Mouse (Mus musculus): ENCODE data around the gene Fam57a. TPM values are rescaled to one million over a fixed set of nuclear protein-coding genes. Genes with fewer than 3 reads are reported as not detected.
"Not testable (repeated sequence)": the region's sequence is repeated elsewhere in the genome, so short reads cannot be mapped to it uniquely, and the experiment has no call there.

Fam57a gene
- total and polyA plus RNA-seq, 3 experiments = 2.0 to 4.2 (median 3.0) TPM

GRCm38 (mm10) chr11:76196275-76196976 is 17.0 kb downstream of the Fam57a start:
- Histone ChIP-seq H3K9ac (ENCODE audit: low read depth, low read length) (no peak overlapping the region), H3K27me3 (ENCODE audit: control insufficient read depth, insufficient read depth, low read length) (no peaks in the 10 kb centered on the region), H3K36me3 (ENCODE audit: control insufficient read depth, insufficient read depth, low read length) (no peaks in the 10 kb centered on the region), H3K4me3 (no peak overlapping the region), H3K27ac (no peak overlapping the region), H3K4me1 (ENCODE audit: control insufficient read depth, insufficient read depth, low read length) (no peaks in the 10 kb centered on the region), H3K79me2 (replicated peaks; ENCODE audit: control insufficient read depth, insufficient read depth, low read length) (no peaks in the 10 kb centered on the region)
- intact Hi-C loops (cut with DNase I) = no loop called here
- no peak for DNase-seq
- 57% methylated on average over 8 of the region's 8 CpGs for WGBS
- no peak for TF ChIP-seq POLR2A (IDR thresholded peaks at IDR 0.05; ENCODE audit: insufficient read depth, low read depth, low read length)
- no peak for TF ChIP-seq EP300 (IDR thresholded peaks at IDR 0.05; ENCODE audit: insufficient read depth, low read depth, low read length)
- TF ChIP-seq CTCF (IDR thresholded peaks at IDR 0.05) = no peak

- intact Hi-C loops (cut with DNase I) = no loop called here
These were observed 17.6 kb downstream of the Fam57a start for GRCm38 (mm10) chr11:76196977-76197469.

GRCm38 (mm10) chr11:76201761-76202674 is 22.5 kb downstream of the Fam57a start:
- H3K4me1 ChIP-seq (ENCODE audit: control insufficient read depth, insufficient read depth, low read length) = no peaks in the 10 kb centered on the region; the same call in 1 of the 2 replicates
- H3K27ac ChIP-seq = peak overlapping the region; percentile 81
- intact Hi-C loops (cut with DNase I) = loop anchor here (1.0 to 2.0 kb wide), 2 partner anchors 15 to 23 kb away; partner anchors contain the start of genes Dbil5, Fam57a, Gemin4 and Vps53
- no peaks in the 10 kb centered on the region for H3K27me3 ChIP-seq (ENCODE audit: control insufficient read depth, insufficient read depth, low read length)
- TF ChIP-seq EP300 (IDR thresholded peaks at IDR 0.05; ENCODE audit: insufficient read depth, low read depth, low read length) (no peak), POLR2A (IDR thresholded peaks at IDR 0.05; ENCODE audit: insufficient read depth, low read depth, low read length) (peak; percentile 78), CTCF (IDR thresholded peaks at IDR 0.05) (0 out of 2 replicates have a peak, but pooled peaks have one; percentile 9)
- peak overlapping the region; percentile 86 for H3K4me3 ChIP-seq
- 2% methylated on average over 68 of the region's 90 CpGs for WGBS
- H3K36me3 ChIP-seq (ENCODE audit: control insufficient read depth, insufficient read depth, low read length) = peaks cover 2% of the 10 kb centered on the region; the same call in 1 of the 2 replicates
- peak; percentile 93 to 95 for DNase-seq
- no peaks in the 10 kb centered on the region for H3K79me2 ChIP-seq (replicated peaks; ENCODE audit: control insufficient read depth, insufficient read depth, low read length)
- H3K9ac ChIP-seq (ENCODE audit: low read depth, low read length) = peak overlapping the region; percentile 88

More at GRCm38 (mm10) chr11:76196977-76197469, 17.6 kb downstream of the Fam57a start:
- H3K4me3 ChIP-seq = no peak overlapping the region
- H3K36me3 ChIP-seq (ENCODE audit: control insufficient read depth, insufficient read depth, low read length) = no peaks in the 10 kb centered on the region
- no peaks in the 10 kb centered on the region for H3K79me2 ChIP-seq (replicated peaks; ENCODE audit: control insufficient read depth, insufficient read depth, low read length)
- H3K27me3 ChIP-seq (ENCODE audit: control insufficient read depth, insufficient read depth, low read length) = no peaks in the 10 kb centered on the region
- DNase-seq = no peak
- TF ChIP-seq EP300 (IDR thresholded peaks at IDR 0.05; ENCODE audit: insufficient read depth, low read depth, low read length) (no peak), POLR2A (IDR thresholded peaks at IDR 0.05; ENCODE audit: insufficient read depth, low read depth, low read length) (no peak), CTCF (IDR thresholded peaks at IDR 0.05) (no peak)
- WGBS = 40% methylated on average over 8 of the region's 8 CpGs
- H3K4me1 ChIP-seq (ENCODE audit: control insufficient read depth, insufficient read depth, low read length) = no peaks in the 10 kb centered on the region
- H3K9ac ChIP-seq (ENCODE audit: low read depth, low read length) = no peak overlapping the region
- H3K27ac ChIP-seq = no peak overlapping the region

- no peaks in the 10 kb centered on the region for H3K79me2 ChIP-seq (replicated peaks; ENCODE audit: control insufficient read depth, insufficient read depth, low read length)
- peaks cover 2% of the 10 kb centered on the region; the same call in 1 of the 2 replicates for H3K36me3 ChIP-seq (ENCODE audit: control insufficient read depth, insufficient read depth, low read length)
- H3K4me1 ChIP-seq (ENCODE audit: control insufficient read depth, insufficient read depth, low read length) = no peaks in the 10 kb centered on the region; the same call in 1 of the 2 replicates
- 43% methylated on average over 5 of the region's 5 CpGs for WGBS
- TF ChIP-seq POLR2A (IDR thresholded peaks at IDR 0.05; ENCODE audit: insufficient read depth, low read depth, low read length) (no peak), CTCF (IDR thresholded peaks at IDR 0.05) (no peak), EP300 (IDR thresholded peaks at IDR 0.05; ENCODE audit: insufficient read depth, low read depth, low read length) (no peak)
- H3K4me3 ChIP-seq = no peak overlapping the region
- DNase-seq = no peak
- H3K27me3 ChIP-seq (ENCODE audit: control insufficient read depth, insufficient read depth, low read length) = no peaks in the 10 kb centered on the region
- intact Hi-C loops (cut with DNase I) = no loop called here
- H3K27ac ChIP-seq = no peak overlapping the region
- no peak overlapping the region for H3K9ac ChIP-seq (ENCODE audit: low read depth, low read length)
These were observed 27.3 kb downstream of the Fam57a start for GRCm38 (mm10) chr11:76206793-76207192.

- Histone ChIP-seq H3K36me3 (ENCODE audit: control insufficient read depth, insufficient read depth, low read length) (peaks cover 2% of the 10 kb centered on the region; the same call in 1 of the 2 replicates), H3K79me2 (replicated peaks; ENCODE audit: control insufficient read depth, insufficient read depth, low read length) (no peaks in the 10 kb centered on the region), H3K4me1 (ENCODE audit: control insufficient read depth, insufficient read depth, low read length) (no peaks in the 10 kb centered on the region; the same call in 1 of the 2 replicates), H3K27ac (no peak overlapping the region), H3K27me3 (ENCODE audit: control insufficient read depth, insufficient read depth, low read length) (no peaks in the 10 kb centered on the region), H3K9ac (ENCODE audit: low read depth, low read length) (no peak overlapping the region), H3K4me3 (no peak overlapping the region)
- intact Hi-C loops (cut with DNase I) = no loop called here
- TF ChIP-seq EP300 (IDR thresholded peaks at IDR 0.05; ENCODE audit: insufficient read depth, low read depth, low read length) (no peak), CTCF (IDR thresholded peaks at IDR 0.05) (no peak), POLR2A (IDR thresholded peaks at IDR 0.05; ENCODE audit: insufficient read depth, low read depth, low read length) (no peak)
- 74% methylated on average over 13 of the region's 13 CpGs for WGBS
- DNase-seq = no peak
These were observed 30.9 kb downstream of the Fam57a start for GRCm38 (mm10) chr11:76210228-76210985.

GRCm38 (mm10) chr11:76211595-76211994 is 32.1 kb downstream of the Fam57a start:
- H3K27me3 ChIP-seq (ENCODE audit: control insufficient read depth, insufficient read depth, low read length); H3K4me3 ChIP-seq; H3K27ac ChIP-seq; H3K4me1 ChIP-seq (ENCODE audit: control insufficient read depth, insufficient read depth, low read length); intact Hi-C loops (cut with DNase I); H3K36me3 ChIP-seq (ENCODE audit: control insufficient read depth, insufficient read depth, low read length); H3K9ac ChIP-seq (ENCODE audit: low read depth, low read length); DNase-seq; H3K79me2 ChIP-seq (replicated peaks; ENCODE audit: control insufficient read depth, insufficient read depth, low read length): not testable (repeated sequence)
- WGBS = 68% methylated on average over 6 of the region's 6 CpGs
